Mouse (Mus musculus) kidney, embryonic 14.5 days (tissue): ENCODE results near the gene Phf6. TPM values are rescaled to one million over a fixed set of nuclear protein-coding genes. Genes with fewer than 3 reads are reported as not detected.

Experiments
- ATAC-seq: fragments of 200-750 bp; cut with Nextera tagmentation; 2 replicates; pipeline ENCODE4 v1.8.0; 2017; ENCODE audit warnings: moderate number of reproducible peaks, mild to moderate bottlenecking, moderate TSS enrichment, moderate library complexity; ENCODE audit not compliant: low FRiP score, low TSS enrichment
- H3K27ac ChIP-seq: fragments of 300-500 bp; sonication (generic); 2 replicates; pipeline ENCODE4 v1.5.1; 2014; ENCODE audit warnings: low read depth, mild to moderate bottlenecking, low read length, moderate library complexity, mixed read lengths
- H3K27me3 ChIP-seq: fragments of 300-500 bp; sonication (generic); 2 replicates; pipeline ENCODE4 v1.6.1; 2014; ENCODE audit warnings: mild to moderate bottlenecking, low read length; ENCODE audit not compliant: control insufficient read depth, insufficient read depth
- H3K36me3 ChIP-seq: fragments of 300-500 bp; sonication (generic); 2 replicates; pipeline ENCODE4 v1.6.1; 2014; ENCODE audit warnings: low read length, mixed read lengths; ENCODE audit not compliant: control insufficient read depth, insufficient read depth
- H3K4me1 ChIP-seq: fragments of 300-500 bp; sonication (generic); 2 replicates; pipeline ENCODE4 v1.6.1; 2014; ENCODE audit warnings: low read length, mixed read lengths; ENCODE audit not compliant: control insufficient read depth, insufficient read depth
- H3K4me2 ChIP-seq: fragments of 300-500 bp; sonication (generic); replicated peaks from 2 replicates; pipeline ENCODE4 v1.6.1; 2014; ENCODE audit warnings: low read depth, mild to moderate bottlenecking, low read length
- H3K4me3 ChIP-seq: fragments of 300-500 bp; sonication (generic); 2 replicates; pipeline ENCODE4 v1.5.1; 2014; ENCODE audit warnings: mild to moderate bottlenecking, low read length
- H3K9ac ChIP-seq: fragments of 300-500 bp; sonication (generic); 2 replicates; pipeline ENCODE4 v1.6.1; 2014; ENCODE audit warnings: low read depth, mild to moderate bottlenecking, low read length, moderate library complexity
- H3K9me3 ChIP-seq: fragments of 300-500 bp; sonication (generic); 2 replicates; pipeline ENCODE4 v1.6.1; 2016; ENCODE audit warnings: low read length; ENCODE audit not compliant: control insufficient read depth
- WGBS: fragments of 180-500 bp; shearing (Covaris S2); extraction: QIAGEN DNeasy Blood & Tissue Kit; methylation state at CpG from one replicate; pipeline ENCODE4 v1.1.7; 2014; 5-methylcytosine and 5-hydroxymethylcytosine counted together
- polyA plus RNA-seq: library from polyadenylated mRNA; unstranded; fragments of >200 nt; fragmentation: Nextera tagmentation; extraction: Ambion mirVana; gene quantifications from 2 replicates; pipeline ENCODE4 v1.2.1, GENCODE M21; 2014

The Phf6 gene
- polyA plus RNA-seq, 1 experiment from 2014 or later = 60.8 TPM

DNA sequence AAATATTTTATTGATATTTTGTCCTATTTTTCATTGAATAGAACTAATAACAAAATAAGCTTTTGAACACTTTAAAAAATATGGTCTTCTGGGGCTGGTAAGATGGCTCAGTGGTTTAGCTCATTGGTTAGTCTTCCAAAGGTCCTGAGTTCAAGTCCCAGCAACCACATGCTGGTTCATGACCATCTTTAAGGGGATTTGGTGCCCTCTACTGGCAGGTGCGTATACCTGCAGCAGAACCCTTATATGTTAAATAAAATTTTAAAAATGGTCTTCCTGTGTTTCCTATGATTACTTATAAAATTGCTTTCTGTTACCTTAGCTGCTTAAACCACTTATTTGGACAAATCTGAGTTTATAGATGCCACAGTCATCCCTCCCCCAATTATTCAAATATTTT, 16.8 kb downstream of the Phf6 start:
- no peak overlapping the region for H3K4me2 ChIP-seq
- no peak overlapping the region for H3K27ac ChIP-seq
- no peak overlapping the region for H3K9ac ChIP-seq
- H3K27me3 ChIP-seq = no peaks in the 10 kb centered on the region
- no peaks in the 10 kb centered on the region for H3K9me3 ChIP-seq
- no peaks in the 10 kb centered on the region for H3K4me1 ChIP-seq
- H3K4me3 ChIP-seq = no peak overlapping the region
- no peak for ATAC-seq
- H3K36me3 ChIP-seq = no peaks in the 10 kb centered on the region; the same call in 1 of the 2 replicates
- WGBS = 40% methylated on average over 1 of the region's 1 CpGs

DNA sequence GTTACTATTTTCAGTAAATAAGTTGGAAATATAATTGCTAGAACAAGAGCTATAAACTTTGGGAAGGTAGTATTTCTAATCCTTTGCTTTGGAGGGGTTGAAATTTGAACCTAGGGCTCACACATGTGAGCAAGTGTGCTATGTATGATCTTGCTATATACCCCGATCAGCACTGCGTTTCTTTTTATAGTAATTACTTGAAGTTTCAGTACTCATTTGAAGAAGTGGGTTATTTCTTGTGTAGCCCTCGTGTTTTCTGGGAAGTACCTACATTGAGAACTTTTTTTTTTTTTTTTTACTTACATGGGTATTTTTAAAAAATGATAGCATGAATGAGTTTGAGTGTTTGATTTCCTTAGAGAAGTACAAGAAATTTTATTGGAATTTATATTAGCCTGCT, 17.7 kb downstream of the Phf6 start:
- 81% methylated on average over 3 of the region's 3 CpGs for WGBS

DNA sequence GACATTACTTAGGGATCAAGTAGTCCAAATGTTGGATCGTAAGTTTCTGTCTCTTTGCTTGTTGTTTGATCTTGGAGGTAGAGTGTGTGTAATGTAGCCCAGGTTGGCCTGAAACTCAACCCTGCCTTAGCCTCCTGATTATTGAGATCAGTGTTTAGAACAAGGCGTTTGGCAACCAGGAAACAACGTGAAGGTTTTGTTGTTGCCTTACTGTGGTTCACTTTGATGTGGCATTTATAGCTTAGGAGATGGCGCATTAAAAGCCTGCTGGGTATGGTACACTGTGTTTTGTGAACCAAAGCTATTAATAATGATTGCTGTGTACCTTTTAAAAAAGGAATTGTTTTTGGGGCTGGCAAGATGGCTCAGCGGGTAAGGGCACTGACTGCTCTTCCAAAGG, 18.1 kb downstream of the Phf6 start:
- Histone ChIP-seq H3K27me3 (no peaks in the 10 kb centered on the region), H3K4me1 (no peaks in the 10 kb centered on the region), H3K4me2 (no peak overlapping the region), H3K9me3 (no peaks in the 10 kb centered on the region), H3K9ac (no peak overlapping the region), H3K27ac (no peak overlapping the region), H3K4me3 (no peak overlapping the region), H3K36me3 (no peaks in the 10 kb centered on the region)
- ATAC-seq = no peak
- WGBS = 86% methylated on average over 5 of the region's 5 CpGs

More for the DNA sequence above, 17.7 kb downstream of the Phf6 start:
- ATAC-seq = no peak
- Histone ChIP-seq H3K4me2 (no peak overlapping the region), H3K36me3 (no peaks in the 10 kb centered on the region), H3K9ac (no peak overlapping the region), H3K27me3 (no peaks in the 10 kb centered on the region), H3K4me1 (no peaks in the 10 kb centered on the region), H3K27ac (no peak overlapping the region), H3K9me3 (no peaks in the 10 kb centered on the region), H3K4me3 (no peak overlapping the region)

GRCm38 (mm10) chrX:52932161-52932560, 20.1 kb downstream of the Phf6 start:
- no peak for ATAC-seq
- Histone ChIP-seq H3K27me3 (no peaks in the 10 kb centered on the region), H3K36me3 (no peaks in the 10 kb centered on the region), H3K4me2 (no peak overlapping the region), H3K4me3 (no peak overlapping the region), H3K27ac (no peak overlapping the region), H3K9me3 (no peaks in the 10 kb centered on the region), H3K9ac (no peak overlapping the region), H3K4me1 (no peaks in the 10 kb centered on the region)
- WGBS = 81% methylated on average over 1 of the region's 1 CpGs

GRCm38 (mm10) chrX:52934496-52934895, 22.4 kb downstream of the Phf6 start:
- WGBS = 58% methylated on average over 2 of the region's 2 CpGs
- H3K4me2 ChIP-seq = no peak overlapping the region
- H3K9ac ChIP-seq = no peak overlapping the region
- H3K4me1 ChIP-seq = no peaks in the 10 kb centered on the region
- H3K27me3 ChIP-seq = no peaks in the 10 kb centered on the region
- no peak overlapping the region for H3K27ac ChIP-seq
- H3K4me3 ChIP-seq = no peak overlapping the region
- H3K36me3 ChIP-seq = no peaks in the 10 kb centered on the region; the same call in 1 of the 2 replicates
- no peaks in the 10 kb centered on the region for H3K9me3 ChIP-seq
- no peak for ATAC-seq

DNA sequence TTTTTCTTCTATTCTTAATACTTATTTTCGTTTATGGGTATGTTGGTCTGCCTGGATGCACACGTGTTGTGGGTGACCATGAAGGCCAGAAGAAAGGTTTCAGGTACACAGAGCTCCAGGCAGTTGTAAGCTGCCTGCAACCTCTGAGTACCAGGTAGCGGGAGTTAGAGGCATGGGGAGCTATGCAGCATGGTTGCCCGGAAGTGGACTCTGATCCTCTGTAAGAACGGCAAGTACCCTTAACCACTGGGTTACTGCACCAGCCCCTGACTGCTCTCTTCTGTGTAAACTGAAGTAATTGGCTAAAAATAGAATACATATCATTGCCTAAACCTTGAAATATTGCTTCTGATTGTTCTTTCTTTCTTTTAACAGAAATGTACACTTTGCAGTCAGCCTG, 33.4 kb downstream of the Phf6 start:
- no peak overlapping the region for H3K27ac ChIP-seq
- WGBS = 86% methylated on average over 5 of the region's 5 CpGs
- H3K4me3 ChIP-seq = no peak overlapping the region
- no peaks in the 10 kb centered on the region for H3K4me1 ChIP-seq
- H3K27me3 ChIP-seq = no peaks in the 10 kb centered on the region
- ATAC-seq = no peak
- no peaks in the 10 kb centered on the region for H3K9me3 ChIP-seq
- peaks cover 12% of the 10 kb centered on the region; the same call in 1 of the 2 replicates for H3K36me3 ChIP-seq
- no peak overlapping the region for H3K9ac ChIP-seq
- H3K4me2 ChIP-seq = no peak overlapping the region

- no peaks in the 10 kb centered on the region for H3K27me3 ChIP-seq
- H3K4me3 ChIP-seq = no peak overlapping the region
- H3K9ac ChIP-seq = no peak overlapping the region
- 63% methylated on average over 2 of the region's 2 CpGs for WGBS
- H3K27ac ChIP-seq = no peak overlapping the region
- no peaks in the 10 kb centered on the region for H3K9me3 ChIP-seq
- H3K36me3 ChIP-seq = peaks cover 7% of the 10 kb centered on the region; the same call in 1 of the 2 replicates
- no peak for ATAC-seq
- no peak overlapping the region for H3K4me2 ChIP-seq
- H3K4me1 ChIP-seq = no peaks in the 10 kb centered on the region
These were observed 37.6 kb downstream of the Phf6 start for GRCm38 (mm10) chrX:52949713-52950112.

- Histone ChIP-seq H3K4me3 (no peak overlapping the region), H3K36me3 (no peaks in the 10 kb centered on the region; the same call in 1 of the 2 replicates), H3K9me3 (no peaks in the 10 kb centered on the region), H3K4me1 (no peaks in the 10 kb centered on the region), H3K27me3 (no peaks in the 10 kb centered on the region), H3K4me2 (no peak overlapping the region), H3K9ac (no peak overlapping the region), H3K27ac (no peak overlapping the region)
- 91% methylated on average over 4 of the region's 4 CpGs for WGBS
- ATAC-seq = no peak
These were observed 44.9 kb downstream of the Phf6 start for GRCm38 (mm10) chrX:52956942-52957341.

DNA sequence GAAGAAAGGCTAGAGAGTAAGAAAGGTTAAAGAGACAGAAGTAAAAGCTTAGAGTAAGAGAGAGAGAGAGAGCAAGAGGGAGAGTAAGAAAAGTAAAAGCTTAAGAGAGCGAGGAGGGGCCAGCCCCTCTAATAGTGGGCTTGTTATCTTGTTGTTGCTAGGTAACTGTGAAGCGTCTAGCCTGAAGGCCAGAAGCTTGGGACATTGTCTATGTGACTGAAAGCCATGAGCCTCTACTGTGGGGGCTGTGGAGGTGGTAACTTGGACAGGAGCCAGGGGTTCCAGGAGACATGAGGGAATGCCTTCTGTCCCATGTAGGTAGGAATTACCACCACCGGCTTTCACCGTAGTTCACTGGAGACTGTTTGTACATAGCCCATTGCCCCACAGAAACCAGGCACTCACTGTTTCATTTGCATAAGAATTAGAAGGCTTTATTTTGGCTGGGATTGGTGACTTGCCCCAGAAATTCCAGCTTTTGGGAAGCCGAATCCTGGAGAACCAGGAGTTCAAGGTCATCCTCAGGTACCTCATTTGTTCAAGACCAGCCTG, 49.6 kb downstream of the Phf6 start:
- Histone ChIP-seq H3K27ac (no peak overlapping the region), H3K36me3 (no peaks in the 10 kb centered on the region), H3K4me3 (no peak overlapping the region), H3K27me3 (no peaks in the 10 kb centered on the region), H3K4me1 (no peaks in the 10 kb centered on the region), H3K9ac (no peak overlapping the region), H3K9me3 (no peaks in the 10 kb centered on the region), H3K4me2 (no peak overlapping the region)
- WGBS = 72% methylated on average over 5 of the region's 5 CpGs
- no peak for ATAC-seq
